Mouse (Mus musculus) layer of hippocampus, postnatal 36 days (tissue): ENCODE measurements around the gene Slc5a10. TPM values are rescaled to one million over a fixed set of nuclear protein-coding genes. Genes with fewer than 3 reads are reported as not detected.
"Not testable (repeated sequence)": the region's sequence is repeated elsewhere in the genome, so short reads cannot be mapped to it uniquely, and the experiment has no call there.

Experiments
- DNase-seq, 2 experiments: peaks; one replicate each; pipeline ENCODE4 v3.0.0; 2022
- total RNA-seq, 2 experiments: library from RNA; stranded (reverse); gene quantifications; 2 replicates each; pipeline ENCODE4 v1.2.3; 2021

Slc5a10 gene
- total RNA-seq, 2 experiments from 2014 or later, result 0.38 to 0.47 TPM

GRCm38 (mm10) chr11:61647956-61648748, 72.5 kb downstream of the Slc5a10 start:
- DNase-seq, result no peak

- no peak for DNase-seq
Observed at GRCm38 (mm10) chr11:61647110-61647910, 73.3 kb downstream of the Slc5a10 start.

GRCm38 (mm10) chr11:61646499-61647039, 74.1 kb downstream of the Slc5a10 start:
- no peak for DNase-seq

- DNase-seq, result no peak
Observed at GRCm38 (mm10) chr11:61645357-61645857, 75.2 kb downstream of the Slc5a10 start.

- DNase-seq, result peak; percentile 73 to 76
Observed at GRCm38 (mm10) chr11:61644576-61645326, 75.9 kb downstream of the Slc5a10 start.

GRCm38 (mm10) chr11:61643184-61643961, 77.3 kb downstream of the Slc5a10 start:
- DNase-seq, result no peak

- DNase-seq, result no peak
Observed at GRCm38 (mm10) chr11:61642106-61642505, 78.5 kb downstream of the Slc5a10 start.

GRCm38 (mm10) chr11:61640585-61640984, 80.0 kb downstream of the Slc5a10 start:
- DNase-seq, result not testable (repeated sequence)

- no peak for DNase-seq
Observed at GRCm38 (mm10) chr11:61639601-61640177, 80.9 kb downstream of the Slc5a10 start.

GRCm38 (mm10) chr11:61638764-61639536, 81.7 kb downstream of the Slc5a10 start:
- DNase-seq, result no peak

GRCm38 (mm10) chr11:61637856-61638255, 82.8 kb downstream of the Slc5a10 start:
- no peak for DNase-seq

GRCm38 (mm10) chr11:61637413-61637812, 83.2 kb downstream of the Slc5a10 start:
- DNase-seq, result no peak

GRCm38 (mm10) chr11:61636309-61636708, 84.3 kb downstream of the Slc5a10 start:
- DNase-seq, result not testable (repeated sequence)

- DNase-seq, result no peak
Observed at GRCm38 (mm10) chr11:61629621-61630020, 91.0 kb downstream of the Slc5a10 start.

- no peak for DNase-seq
Observed at GRCm38 (mm10) chr11:61626509-61626908, 94.1 kb downstream of the Slc5a10 start.

- DNase-seq, result no peak
Observed at GRCm38 (mm10) chr11:61625136-61625535, 95.5 kb downstream of the Slc5a10 start.
